Mouse (Mus musculus) Patski (cell line): ENCODE results near the gene Tsc2. TPM values are rescaled to one million over a fixed set of nuclear protein-coding genes. Genes with fewer than 3 reads are reported as not detected.

Source experiments
- ATAC-seq: fragments of 100-300 bp; one replicate; pipeline ENCODE4 v1.8.0; 2021
- CTCF ChIA-PET: fragments of 350-600 bp; sonication (Branson Sonifier 250); formaldehyde crosslinking; loops from one replicate; lab custom pipeline; 2022; ENCODE audit warnings: inconsistent platforms; lab: Charles Lee
- POLR2A ChIA-PET: fragments of 350-600 bp; sonication (Branson Sonifier 250); formaldehyde crosslinking; loops from one replicate; lab custom pipeline; 2022; ENCODE audit warnings: antibody characterized with exemption, inconsistent platforms; lab: Charles Lee
- DNase-seq: peaks from one replicate; pipeline ENCODE4 v3.0.0-alpha.2; 2011; ENCODE audit warnings: low read depth, low spot score
- H3K27me3 ChIP-seq: fragments of 371-371 bp; one replicate; pipeline ENCODE4 v1.5.1; 2021
- CTCF ChIP-seq: fragments of 100-300 bp; IDR thresholded peaks from one replicate; pipeline ENCODE4 v1.5.1; 2021
- in situ Hi-C: fragments of 300-500 bp; cut with MboI; formaldehyde crosslinking; loops from 3 replicates; pipeline ENCODE4 v1.11.1; 2018; ENCODE audit warnings: low pct_unique_long_range_greater_than_20kb, mixed read lengths
- polyA plus RNA-seq: library from polyadenylated mRNA; unstranded; gene quantifications from one replicate; pipeline ENCODE4 v1.2.3, GENCODE M21; 2021

Tsc2 gene
- polyA plus RNA-seq, 1 experiment from 2014 or later: 93.5 TPM

- CTCF ChIA-PET: interaction anchor here (1.5 kb wide), 1 partner anchor 100 kb away, joined by 3 read pairs; the partner anchor contains the start of gene Mlst8
- POLR2A ChIA-PET: interaction anchor here (0.7 to 0.8 kb wide), 2 partner anchors 11 to 26 kb away, joined by 3 read pairs; no protein-coding TSS in a partner anchor
- H3K27me3 ChIP-seq: no peaks in the 10 kb centered on the region
- no peak for TF ChIP-seq CTCF
- in situ Hi-C loops: no loop called here
- ATAC-seq (no peak), DNase-seq (no peak)
Observed at GRCm38 (mm10) chr17:24579532-24579931, 52.9 kb downstream of the Tsc2 start.

- no peak for ATAC-seq
- TF ChIP-seq CTCF: no peak
- in situ Hi-C loops: no loop called here
- ChIA-PET CTCF (interaction anchor here (0.9 kb wide), 1 partner anchor 10 kb away, joined by 4 read pairs; no protein-coding TSS in a partner anchor), POLR2A (interaction anchor here (0.6 kb wide), 1 partner anchor 121 kb away, joined by 3 read pairs; no protein-coding TSS in a partner anchor)
- no peak for DNase-seq
- H3K27me3 ChIP-seq: no peaks in the 10 kb centered on the region
Observed at GRCm38 (mm10) chr17:24573811-24574210, 58.6 kb downstream of the Tsc2 start.

- ChIA-PET POLR2A (no interaction called here), CTCF (no interaction called here)
- ATAC-seq (no peak), DNase-seq (no peak)
- in situ Hi-C loops: no loop called here
- no peak for TF ChIP-seq CTCF
- H3K27me3 ChIP-seq: no peaks in the 10 kb centered on the region
Observed at GRCm38 (mm10) chr17:24572651-24573245, 59.7 kb downstream of the Tsc2 start.

GRCm38 (mm10) chr17:24569837-24570236 lies 62.6 kb downstream of the Tsc2 start:
- ChIA-PET CTCF (no interaction called here), POLR2A (no interaction called here)
- no peak for TF ChIP-seq CTCF
- no peaks in the 10 kb centered on the region for H3K27me3 ChIP-seq
- ATAC-seq (no peak), DNase-seq (no peak)
- in situ Hi-C loops: no loop called here

- DNase-seq (no peak), ATAC-seq (no peak)
- in situ Hi-C loops: no loop called here
- H3K27me3 ChIP-seq: no peaks in the 10 kb centered on the region
- TF ChIP-seq CTCF: no peak
- ChIA-PET POLR2A (interaction anchor here (1.1 kb wide), 1 partner anchor 18 kb away, joined by 3 read pairs; the partner anchor contains the start of gene Pkd1), CTCF (interaction anchor here (0.7 kb wide), 1 partner anchor 85 kb away, joined by 3 read pairs; no protein-coding TSS in a partner anchor)
Observed at GRCm38 (mm10) chr17:24567034-24567779, 65.2 kb downstream of the Tsc2 start.

- DNase-seq: no peak
- in situ Hi-C loops: no loop called here
- ATAC-seq: no peak
- H3K27me3 ChIP-seq: no peaks in the 10 kb centered on the region
- TF ChIP-seq CTCF: no peak
- ChIA-PET CTCF (interaction anchor here (1.4 kb wide), 1 partner anchor 50 kb away, joined by 3 read pairs; no protein-coding TSS in a partner anchor), POLR2A (no interaction called here)
Observed at GRCm38 (mm10) chr17:24565792-24566191, 66.6 kb downstream of the Tsc2 start.

DNA sequence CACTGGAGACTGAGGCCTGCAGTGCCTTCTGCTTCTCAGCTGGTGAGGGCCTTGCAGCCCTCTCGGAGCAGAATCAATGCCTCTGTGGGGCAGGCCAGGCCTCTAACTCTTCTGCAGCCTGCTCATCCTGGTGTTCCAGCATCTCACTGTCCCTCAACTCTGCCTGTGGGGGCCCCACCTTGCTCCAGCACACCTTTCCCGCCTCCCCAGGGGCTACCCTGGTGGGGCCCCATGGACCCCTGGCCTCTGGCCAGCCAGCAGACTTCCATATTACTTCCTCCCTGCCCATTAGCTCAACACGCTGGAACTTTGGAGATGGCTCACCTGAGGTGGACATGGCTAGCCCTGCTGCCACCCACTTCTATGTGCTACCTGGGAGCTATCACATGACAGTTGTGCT lies 67.3 kb downstream of the Tsc2 start:
- POLR2A ChIA-PET: no interaction called here
- CTCF ChIA-PET: interaction anchor here (1.2 to 1.4 kb wide), 2 partner anchors 21 to 50 kb away, joined by 3 read pairs; no protein-coding TSS in a partner anchor
- no peak for TF ChIP-seq CTCF
- H3K27me3 ChIP-seq: no peaks in the 10 kb centered on the region
- DNase-seq: no peak
- ATAC-seq: no peak
- in situ Hi-C loops: no loop called here

DNA sequence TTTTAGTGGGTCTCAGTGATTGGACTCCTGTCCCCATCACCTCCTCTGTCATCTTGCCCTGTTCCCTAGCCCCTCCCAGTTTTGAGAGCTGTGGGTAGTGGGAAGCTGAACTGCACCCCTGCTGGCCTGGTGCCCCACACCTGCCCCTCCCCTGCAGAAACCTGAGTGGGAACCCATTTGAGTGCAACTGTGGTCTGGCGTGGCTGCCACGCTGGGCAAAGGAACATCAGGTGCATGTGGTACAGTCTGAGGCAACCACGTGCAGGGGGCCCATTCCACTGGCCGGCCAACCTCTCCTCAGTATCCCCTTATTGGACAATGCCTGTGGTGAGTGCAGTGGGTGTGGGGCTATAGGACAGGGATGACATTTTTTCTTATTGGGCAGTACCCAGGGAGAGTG lies 68.0 kb downstream of the Tsc2 start:
- TF ChIP-seq CTCF: no peak
- ChIA-PET CTCF (interaction anchor here (1.2 kb wide), 1 partner anchor 20 kb away, joined by 3 read pairs; no protein-coding TSS in a partner anchor), POLR2A (no interaction called here)
- no peaks in the 10 kb centered on the region for H3K27me3 ChIP-seq
- DNase-seq (no peak), ATAC-seq (no peak)
- in situ Hi-C loops: no loop called here

DNA sequence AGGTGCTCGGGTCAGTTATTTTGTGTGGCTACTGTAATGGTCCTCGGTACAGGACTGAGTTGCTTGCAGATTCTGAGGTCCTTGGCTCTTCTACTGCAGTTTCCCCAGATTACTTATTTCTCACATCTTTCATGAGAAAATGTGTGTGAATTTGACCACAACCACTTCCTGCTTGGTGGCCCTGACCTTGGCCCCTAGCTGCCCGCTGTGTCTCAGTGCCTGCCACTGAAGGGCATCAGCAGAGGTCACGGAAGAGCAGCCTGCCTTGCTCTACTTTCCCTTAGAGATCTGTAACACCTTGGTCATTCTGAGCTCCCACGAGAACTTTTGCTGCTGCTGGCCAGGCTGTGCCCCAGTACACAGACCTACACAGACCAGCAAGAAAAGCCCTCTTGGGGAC lies 68.8 kb downstream of the Tsc2 start:
- DNase-seq: no peak
- ChIA-PET POLR2A (interaction anchor here (0.7 kb wide), 1 partner anchor 13 kb away, joined by 3 read pairs; no protein-coding TSS in a partner anchor), CTCF (no interaction called here)
- in situ Hi-C loops: no loop called here
- ATAC-seq: no peak
- H3K27me3 ChIP-seq: no peaks in the 10 kb centered on the region
- no peak for TF ChIP-seq CTCF

- in situ Hi-C loops: no loop called here
- ATAC-seq (no peak), DNase-seq (no peak)
- POLR2A ChIA-PET: no interaction called here
- TF ChIP-seq CTCF: no peak
- H3K27me3 ChIP-seq: no peaks in the 10 kb centered on the region
- CTCF ChIA-PET: no interaction called here
Observed at GRCm38 (mm10) chr17:24561592-24561991, 70.8 kb downstream of the Tsc2 start.
